Mouse (Mus musculus) heart, embryonic 10.5 days (tissue): ENCODE measurements around the gene Pold1. TPM values are rescaled to one million over a fixed set of nuclear protein-coding genes. Genes with fewer than 3 reads are reported as not detected.

ENCODE experiments used
- DNase-seq: peaks from one replicate; pipeline ENCODE4 v3.0.0-alpha.2; 2017; ENCODE audit warnings: low spot score
- H3K27ac ChIP-seq: fragments of 300-500 bp; sonication (generic); 2 replicates; pipeline ENCODE4 v1.5.1; 2016; ENCODE audit warnings: mild to moderate bottlenecking
- H3K27me3 ChIP-seq: fragments of 300-500 bp; sonication (generic); 2 replicates; pipeline ENCODE4 v1.6.1; 2016; ENCODE audit warnings: mild to moderate bottlenecking; ENCODE audit not compliant: poor library complexity, insufficient read depth, severe bottlenecking
- H3K36me3 ChIP-seq: fragments of 300-500 bp; sonication (generic); 2 replicates; pipeline ENCODE4 v1.6.1; 2016; ENCODE audit warnings: mild to moderate bottlenecking, moderate library complexity
- H3K4me1 ChIP-seq: fragments of 300-500 bp; sonication (generic); 2 replicates; pipeline ENCODE4 v1.6.1; 2016; ENCODE audit warnings: mild to moderate bottlenecking
- H3K4me3 ChIP-seq: fragments of 300-500 bp; sonication (generic); 2 replicates; pipeline ENCODE4 v1.5.1; 2016; ENCODE audit warnings: mild to moderate bottlenecking, moderate library complexity
- H3K9me3 ChIP-seq: fragments of 300-500 bp; sonication (generic); 2 replicates; pipeline ENCODE4 v1.6.1; 2016; ENCODE audit warnings: mild to moderate bottlenecking, moderate library complexity
- WGBS: fragments of 180-500 bp; shearing (Covaris S2); methylation state at CpG from one replicate; pipeline ENCODE4 v1.1.7; 2016; 5-methylcytosine and 5-hydroxymethylcytosine counted together
- microRNA-seq: library from miRNA; unstranded; fragments of <30 nt; microRNA quantifications from one replicate; pipeline ENCODE4, GENCODE M21; 2017
- polyA plus RNA-seq: library from polyadenylated mRNA; unstranded; fragments of >200 nt; fragmentation: Nextera tagmentation; extraction: Ambion mirVana; gene quantifications from 2 replicates; pipeline ENCODE4 v1.2.1, GENCODE M21; 2016

Gene Pold1
- polyA plus RNA-seq, 1 experiment from 2014 or later, result 101 TPM

DNA sequence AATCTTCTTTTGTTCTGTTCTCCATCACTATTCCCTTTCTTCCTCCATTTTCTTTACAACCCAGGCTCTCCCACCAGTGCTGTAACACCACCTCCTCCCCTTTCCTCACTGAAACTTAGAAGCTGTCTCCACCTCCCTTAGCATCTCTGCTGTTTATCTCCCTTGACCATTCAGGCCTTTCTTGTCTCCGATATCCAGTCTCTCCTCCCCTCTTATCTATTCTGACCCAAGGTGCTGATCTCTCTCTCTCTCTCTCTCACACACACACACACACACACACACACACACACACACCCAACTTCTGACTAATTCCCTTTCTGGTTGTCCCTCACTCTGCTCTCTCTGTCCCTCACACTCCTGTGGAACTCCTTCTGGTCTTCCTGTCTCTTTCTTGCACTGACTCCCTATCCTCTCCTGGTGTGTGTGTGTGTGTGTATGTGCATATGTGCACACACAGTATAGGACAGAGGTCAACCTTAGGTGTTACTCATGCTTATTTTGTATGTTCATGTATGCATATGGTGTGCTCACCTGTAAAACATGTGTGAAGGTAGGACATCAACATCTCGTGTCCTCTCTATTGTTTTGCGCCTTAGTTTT is 65.7 kb downstream of the Pold1 start:
- Histone ChIP-seq H3K36me3 (peaks cover 20% of the 10 kb centered on the region), H3K27me3 (peaks cover 29% of the 10 kb centered on the region), H3K27ac (peak overlapping the region; percentile 81), H3K9me3 (no peaks in the 10 kb centered on the region), H3K4me1 (peaks cover 36% of the 10 kb centered on the region), H3K4me3 (peak overlapping the region; percentile 49)
- 43% methylated on average over 3 of the region's 3 CpGs for WGBS
- no peak for DNase-seq

Small RNA genes lying within 50 kb of the gene (microRNA-seq; reads per million reads assigned to microRNA genes)
- not detected for gene Mir7053

Other genes starting within 250 kb of the Pold1 start
- gene Clec11a, start 241.9 kb downstream of the Pold1 start, polyA plus RNA-seq, result 0.60 and 1.2 TPM in 2 replicates
- 0.47 and 0.84 TPM in 2 replicates for gene Shank1, start 238.6 kb downstream of the Pold1 start, polyA plus RNA-seq
- gene Syt3, start 164.7 kb downstream of the Pold1 start, polyA plus RNA-seq, result 0.74 and 0.78 TPM in 2 replicates
- 0.49 and 0.83 TPM in 2 replicates for gene 1700008O03Rik, start 163.0 kb downstream of the Pold1 start, polyA plus RNA-seq
- 1.2 and 1.7 TPM in 2 replicates for gene Lrrc4b, start 119.8 kb downstream of the Pold1 start, polyA plus RNA-seq
- 0.83 and 1.8 TPM in 2 replicates for gene Aspdh, start 83.5 kb downstream of the Pold1 start, polyA plus RNA-seq
- gene Josd2, start 80.9 kb downstream of the Pold1 start, polyA plus RNA-seq, result 158 and 196 TPM in 2 replicates
- gene Emc10, start 52.3 kb downstream of the Pold1 start, polyA plus RNA-seq, result 92.2 and 95.7 TPM in 2 replicates
- gene Fam71e1, start 52.3 kb downstream of the Pold1 start, polyA plus RNA-seq, result 9.3 and 11.1 TPM in 2 replicates
- gene Mybpc2, start 24.2 kb downstream of the Pold1 start, polyA plus RNA-seq, result 0.21 TPM in 2 replicates
- 0.12 and 0.15 TPM in 2 replicates for gene Spib, start 16.8 kb downstream of the Pold1 start, polyA plus RNA-seq
- gene Nr1h2, start 5.1 kb upstream of the Pold1 start, polyA plus RNA-seq, result 59.9 and 65.3 TPM in 2 replicates
- gene Napsa, start 23.5 kb upstream of the Pold1 start, polyA plus RNA-seq, result 0.64 TPM in 1 of 2 replicates, not detected in the other
- gene Kcnc3, start 41.8 kb upstream of the Pold1 start, polyA plus RNA-seq, result 0.02 and 0.24 TPM in 2 replicates
- gene Myh14, start 122.0 kb upstream of the Pold1 start, polyA plus RNA-seq, result 0.68 and 2.4 TPM in 2 replicates
- not detected in 2 replicates for gene Izumo2, start 159.9 kb upstream of the Pold1 start, polyA plus RNA-seq
- gene Vrk3, start 199.6 kb upstream of the Pold1 start, polyA plus RNA-seq, result 34.0 and 35.5 TPM in 2 replicates
- 1.8 TPM in 2 replicates for gene Zfp473, start 202.2 kb upstream of the Pold1 start, polyA plus RNA-seq